Mouse (Mus musculus) left cerebral cortex, adult 2 months (tissue): Measurements from ENCODE around the gene Fxyd3. TPM values are rescaled to one million over a fixed set of nuclear protein-coding genes. Genes with fewer than 3 reads are reported as not detected.
A peak's percentile ranks its signal among the peaks of the same experiment; 100 is the strongest.

Experiments used
- DNase-seq, 2 experiments: peaks; one replicate each; pipeline ENCODE4 v3.0.0; 2021 to 2022; ENCODE audit warnings: low spot score in 2 of 2, mixed read lengths in 1 of 2; ENCODE audit errors: extremely low spot score in 1 of 2
- H3K27ac ChIP-seq: fragments of 200-600 bp; 2 replicates; pipeline ENCODE4 v1.8.1; 2022
- H3K4me3 ChIP-seq: fragments of 200-600 bp; 2 replicates; pipeline ENCODE4 v1.8.1; 2022
- CTCF ChIP-seq: fragments of 200-600 bp; IDR thresholded peaks from 2 replicates; pipeline ENCODE4 v1.8.1; 2022; ENCODE audit warnings: antibody characterized with exemption, mild to moderate bottlenecking, moderate library complexity
- intact Hi-C: fragments of 180-260 bp; cut with DNase I; formaldehyde crosslinking; loops from one replicate; pipeline ENCODE4 v1.15.1; 2025
- long read RNA-seq, 2 experiments: library from polyadenylated mRNA; stranded (forward); transcript quantifications; one replicate each; pipeline ENCODE4 v2.0.0; 2021; ENCODE audit warnings: borderline mapping rate in 2 of 2
- total RNA-seq, 2 experiments: library from RNA; stranded (reverse); gene quantifications; 2 replicates each; pipeline ENCODE4 v1.2.3; 2021

The Fxyd3 gene
- total RNA-seq: not detected
- long read RNA-seq, experiment 1: 0 reads
- long read RNA-seq, experiment 2: 0 reads

DNA sequence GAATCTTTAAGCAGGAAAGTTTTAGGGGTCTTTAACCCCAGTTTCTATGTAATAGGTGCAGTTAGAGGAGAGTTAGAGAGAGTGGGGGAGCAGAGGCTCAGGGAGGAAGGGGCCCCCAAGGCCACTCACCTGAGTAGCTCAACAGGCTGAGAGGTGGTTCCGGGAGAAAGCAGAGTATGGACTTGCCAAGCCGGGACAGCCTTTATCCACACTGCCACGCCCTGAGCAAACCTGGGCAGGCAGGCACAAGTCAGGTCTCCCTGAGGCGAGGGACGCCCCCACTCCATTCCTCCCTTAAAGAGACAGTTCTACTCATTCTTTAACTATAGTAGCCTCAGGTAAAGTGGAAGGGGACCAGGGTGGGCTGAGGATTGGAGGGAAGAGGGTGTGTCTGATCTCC lies at the start of gene Fxyd3:
Gene Fxyd3 (minus strand): TSS at position 213 of the 400 bp plus-strand sequence.
- Histone ChIP-seq H3K4me3 (no peak within 1 kb of the TSS), H3K27ac (peak within 1 kb of the TSS; percentile 76)
- intact Hi-C loops: loop anchor here (5.0 to 10.0 kb wide), 2 partner anchors 204 to 342 kb away; no protein-coding TSS in a partner anchor
- TF ChIP-seq CTCF: no peak
- no peak for DNase-seq

DNA sequence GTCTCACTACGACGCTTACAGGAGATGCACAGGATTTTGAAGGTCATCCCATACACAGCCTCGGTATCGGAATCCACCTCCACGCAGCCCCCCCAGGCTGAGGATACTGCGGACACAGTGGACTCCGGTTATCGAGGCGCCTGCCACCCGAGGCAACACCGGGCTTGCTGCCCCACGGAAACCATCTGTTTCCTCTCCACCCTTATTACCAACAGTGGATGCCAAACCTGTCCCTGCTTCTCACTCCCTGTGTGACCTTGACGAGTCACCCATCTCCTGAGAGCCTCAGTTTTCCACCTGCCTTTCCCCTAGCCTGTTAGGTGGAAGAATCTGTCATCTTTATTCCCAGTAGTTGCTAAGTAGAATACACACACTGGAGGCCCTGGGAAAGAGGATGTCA lies 48.6 kb upstream of the Fxyd3 start:
- intact Hi-C loops: loop anchor here (2.0 kb wide), 1 partner anchor 20 kb away; no protein-coding TSS in a partner anchor
- Histone ChIP-seq H3K27ac (peak overlapping the region; percentile 98), H3K4me3 (peak overlapping the region; percentile 70)
- DNase-seq: no peak
- TF ChIP-seq CTCF: no peak

DNA sequence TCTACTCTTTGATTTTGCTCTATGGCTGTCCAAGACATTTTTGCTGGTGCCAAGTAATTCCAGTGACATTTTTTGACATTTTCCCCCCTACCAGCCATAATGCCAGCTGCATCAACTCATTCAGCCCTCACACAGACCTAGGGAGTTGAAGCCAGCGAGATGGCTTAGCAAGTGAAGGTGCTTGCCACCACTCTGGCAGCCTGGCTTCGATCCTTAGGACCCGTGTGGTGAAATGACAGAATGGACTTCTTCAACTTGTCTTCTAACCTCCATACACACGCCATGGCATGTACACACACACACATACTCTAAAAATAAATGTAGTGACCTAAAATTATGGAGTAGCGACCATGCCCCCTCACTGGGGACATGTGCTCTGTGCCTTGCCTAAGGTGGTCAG lies 47.9 kb upstream of the Fxyd3 start:
- TF ChIP-seq CTCF: no peak
- peak overlapping the region; percentile 70 for H3K4me3 ChIP-seq
- no peak for DNase-seq
- H3K27ac ChIP-seq: peak overlapping the region; percentile 98; the same call in 1 of the 2 replicates
- intact Hi-C loops: loop anchor here (2.0 kb wide), 1 partner anchor 20 kb away; no protein-coding TSS in a partner anchor

DNA sequence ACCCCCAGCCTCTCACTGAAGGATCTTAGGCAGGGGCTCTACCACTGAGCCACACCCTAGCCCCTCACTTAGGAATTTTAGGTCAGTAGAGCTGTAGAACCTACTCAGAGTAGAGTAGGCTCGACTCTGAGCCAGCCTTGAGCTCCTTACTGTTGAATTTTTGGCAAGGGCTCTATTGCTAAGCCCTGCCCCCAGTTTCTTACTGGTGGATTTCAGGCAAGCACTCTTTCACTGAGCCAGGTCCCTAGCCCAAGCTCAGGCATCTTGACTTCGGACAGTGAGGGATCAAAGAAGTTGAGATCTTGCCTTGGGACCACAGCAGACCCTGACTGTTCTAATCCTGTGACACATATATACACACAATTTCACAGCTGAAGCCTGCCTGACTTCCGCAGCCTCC lies 47.2 kb upstream of the Fxyd3 start:
- Histone ChIP-seq H3K4me3 (peak overlapping the region; percentile 70), H3K27ac (no peak overlapping the region)
- no peak for DNase-seq
- intact Hi-C loops: loop anchor here (2.0 kb wide), 1 partner anchor 19 kb away; no protein-coding TSS in a partner anchor
- no peak for TF ChIP-seq CTCF

- H3K27ac ChIP-seq: no peak overlapping the region
- intact Hi-C loops: no loop called here
- TF ChIP-seq CTCF: no peak
- DNase-seq: no peak
- no peak overlapping the region for H3K4me3 ChIP-seq
Measured at GRCm38 (mm10) chr7:31122641-31123631, 46.4 kb upstream of the Fxyd3 start.

GRCm38 (mm10) chr7:31119556-31119955 lies 43.1 kb upstream of the Fxyd3 start:
- DNase-seq: no peak
- Histone ChIP-seq H3K4me3 (no peak overlapping the region), H3K27ac (no peak overlapping the region)
- intact Hi-C loops: no loop called here
- TF ChIP-seq CTCF: no peak

- DNase-seq: no peak
- H3K4me3 ChIP-seq: no peak overlapping the region
- intact Hi-C loops: no loop called here
- H3K27ac ChIP-seq: peak overlapping the region; percentile 53; the same call in 1 of the 2 replicates
- TF ChIP-seq CTCF: no peak
Measured at GRCm38 (mm10) chr7:31118486-31118885, 42.0 kb upstream of the Fxyd3 start.

- DNase-seq: no peak
- Histone ChIP-seq H3K27ac (no peak overlapping the region), H3K4me3 (no peak overlapping the region)
- TF ChIP-seq CTCF: no peak
- intact Hi-C loops: no loop called here
Measured at GRCm38 (mm10) chr7:31117465-31117864, 41.0 kb upstream of the Fxyd3 start.

GRCm38 (mm10) chr7:31116721-31117145 lies 40.2 kb upstream of the Fxyd3 start:
- intact Hi-C loops: no loop called here
- H3K27ac ChIP-seq: no peak overlapping the region
- no peak overlapping the region for H3K4me3 ChIP-seq
- no peak for DNase-seq
- TF ChIP-seq CTCF: no peak

DNA sequence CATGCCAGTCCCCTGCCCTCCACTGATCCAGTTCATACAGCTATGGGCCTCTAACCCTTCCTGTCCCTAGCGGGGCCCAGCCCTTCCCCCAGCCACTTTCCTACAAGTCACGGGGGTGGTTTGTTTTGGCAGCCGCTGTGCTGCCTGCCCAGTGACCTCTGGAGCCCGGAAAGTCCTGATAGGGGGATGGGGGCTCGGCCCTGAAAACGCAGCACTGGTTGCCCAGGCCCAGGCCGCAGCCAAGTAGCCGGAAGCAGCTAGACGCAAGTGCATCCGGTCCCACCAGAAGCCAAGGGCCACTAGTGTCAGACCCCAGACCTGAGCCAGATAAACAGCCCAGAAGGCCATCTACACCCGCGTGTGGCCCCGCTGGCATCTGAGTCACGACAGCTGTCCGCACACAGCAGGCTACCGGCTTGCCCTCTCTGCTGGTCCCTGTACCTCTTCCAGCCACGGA lies 39.1 kb upstream of the Fxyd3 start:
- peak overlapping the region; percentile 36 for H3K27ac ChIP-seq
- intact Hi-C loops: no loop called here
- DNase-seq: no peak
- TF ChIP-seq CTCF: no peak
- no peak overlapping the region for H3K4me3 ChIP-seq

GRCm38 (mm10) chr7:31115182-31115581 lies 38.7 kb upstream of the Fxyd3 start, which contains the start of gene Hpn:
Hpn (minus strand) TSS chr7:31115290.
- no peak for DNase-seq
- H3K4me3 ChIP-seq: no peak within 1 kb of the TSS
- no peak for TF ChIP-seq CTCF
- H3K27ac ChIP-seq: peak within 1 kb of the TSS; percentile 36
- intact Hi-C loops: no loop called here

GRCm38 (mm10) chr7:31114646-31115045 lies 38.1 kb upstream of the Fxyd3 start:
- TF ChIP-seq CTCF: no peak; the same call in none of the 2 replicates
- Histone ChIP-seq H3K4me3 (no peak overlapping the region), H3K27ac (no peak overlapping the region)
- no peak for DNase-seq
- intact Hi-C loops: no loop called here
